Mouse (Mus musculus) stomach, embryonic 14.5 days (tissue): ENCODE measurements around the gene Gcfc2. TPM values are rescaled to one million over a fixed set of nuclear protein-coding genes. Genes with fewer than 3 reads are reported as not detected.
A peak's percentile ranks its signal among the peaks of the same experiment; 100 is the strongest.

Experiments
- ATAC-seq: fragments of 200-750 bp; cut with Nextera tagmentation; 2 replicates; pipeline ENCODE4 v1.8.0; 2017; ENCODE audit warnings: low read depth, moderate TSS enrichment; ENCODE audit not compliant: insufficient number of reproducible peaks, insufficient read depth, low FRiP score
- H3K27ac ChIP-seq: fragments of 300-500 bp; sonication (generic); 2 replicates; pipeline ENCODE4 v1.5.1; 2014; ENCODE audit warnings: mild to moderate bottlenecking, low read length, moderate library complexity, mixed read lengths
- H3K27me3 ChIP-seq: fragments of 300-500 bp; sonication (generic); 2 replicates; pipeline ENCODE4 v1.6.1; 2014; ENCODE audit warnings: low read length, control low read depth, mixed read lengths; ENCODE audit not compliant: control insufficient read depth, insufficient read depth
- H3K36me3 ChIP-seq: fragments of 300-500 bp; sonication (generic); 2 replicates; pipeline ENCODE4 v1.6.1; 2014; ENCODE audit warnings: mild to moderate bottlenecking, control low read depth, low read length, moderate library complexity, mixed read lengths; ENCODE audit not compliant: control insufficient read depth, insufficient read depth
- H3K4me1 ChIP-seq: fragments of 300-500 bp; sonication (generic); 2 replicates; pipeline ENCODE4 v1.6.1; 2014; ENCODE audit warnings: low read length, control low read depth, mixed read lengths; ENCODE audit not compliant: control insufficient read depth, insufficient read depth
- H3K4me2 ChIP-seq: fragments of 300-500 bp; sonication (generic); replicated peaks from 2 replicates; pipeline ENCODE4 v1.6.1; 2014; ENCODE audit warnings: low read depth, low read length, control low read depth
- H3K4me3 ChIP-seq: fragments of 300-500 bp; sonication (generic); 2 replicates; pipeline ENCODE4 v1.5.1; 2014; ENCODE audit warnings: low read depth, low read length, control low read depth
- H3K9ac ChIP-seq: fragments of 300-500 bp; sonication (generic); replicated peaks from 2 replicates; pipeline ENCODE4 v1.6.1; 2014; ENCODE audit warnings: low read depth, mild to moderate bottlenecking, control low read depth, low read length, moderate library complexity, mixed read lengths
- H3K9me3 ChIP-seq: fragments of 300-500 bp; sonication (generic); 2 replicates; pipeline ENCODE4 v1.6.1; 2016; ENCODE audit warnings: low read depth, low read length, control low read depth; ENCODE audit not compliant: control insufficient read depth
- WGBS: fragments of 180-500 bp; shearing (Covaris S2); extraction: QIAGEN DNeasy Blood & Tissue Kit; methylation state at CpG from one replicate; pipeline ENCODE4 v1.1.7; 2014; 5-methylcytosine and 5-hydroxymethylcytosine counted together
- microRNA counts: library from miRNA; unstranded; fragments of <30 nt; microRNA quantifications from one replicate; lab custom pipeline; 2016
- microRNA-seq: library from miRNA; unstranded; fragments of <30 nt; microRNA quantifications from one replicate; pipeline ENCODE4, GENCODE M21; 2016
- polyA plus RNA-seq: library from polyadenylated mRNA; unstranded; fragments of >200 nt; fragmentation: Nextera tagmentation; extraction: Ambion mirVana; gene quantifications from 2 replicates; pipeline ENCODE4 v1.2.1, GENCODE M21; 2014

Gcfc2 gene
- polyA plus RNA-seq, 1 experiment from 2014 or later, result 17.1 TPM

DNA sequence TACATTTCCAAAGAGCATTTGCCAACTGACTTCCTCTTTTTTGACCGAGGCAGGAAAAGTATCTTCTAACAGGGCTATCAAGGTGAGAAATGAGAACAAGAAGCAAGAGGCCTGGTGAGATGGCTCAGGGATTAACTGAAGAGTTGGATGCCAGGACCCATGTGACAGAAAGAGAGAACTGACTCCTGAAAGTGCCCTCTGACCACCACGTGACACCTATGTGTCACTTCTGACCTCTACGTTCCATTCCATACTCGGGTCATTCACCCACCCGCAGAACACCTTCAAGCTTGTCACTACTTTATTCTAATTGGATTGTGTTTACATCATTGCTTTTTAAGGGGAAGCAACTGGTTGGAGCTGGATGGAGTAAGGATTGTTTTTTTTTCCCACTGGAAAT, 63.1 kb downstream of the Gcfc2 start:
- Histone ChIP-seq H3K27ac (no peak overlapping the region), H3K9me3 (no peaks in the 10 kb centered on the region), H3K27me3 (no peaks in the 10 kb centered on the region), H3K36me3 (no peaks in the 10 kb centered on the region), H3K9ac (no peak overlapping the region), H3K4me2 (no peak overlapping the region), H3K4me3 (no peak overlapping the region), H3K4me1 (peaks cover 4% of the 10 kb centered on the region; the same call in 1 of the 2 replicates)
- no peak for ATAC-seq
- 43% methylated on average over 5 of the region's 5 CpGs for WGBS

DNA sequence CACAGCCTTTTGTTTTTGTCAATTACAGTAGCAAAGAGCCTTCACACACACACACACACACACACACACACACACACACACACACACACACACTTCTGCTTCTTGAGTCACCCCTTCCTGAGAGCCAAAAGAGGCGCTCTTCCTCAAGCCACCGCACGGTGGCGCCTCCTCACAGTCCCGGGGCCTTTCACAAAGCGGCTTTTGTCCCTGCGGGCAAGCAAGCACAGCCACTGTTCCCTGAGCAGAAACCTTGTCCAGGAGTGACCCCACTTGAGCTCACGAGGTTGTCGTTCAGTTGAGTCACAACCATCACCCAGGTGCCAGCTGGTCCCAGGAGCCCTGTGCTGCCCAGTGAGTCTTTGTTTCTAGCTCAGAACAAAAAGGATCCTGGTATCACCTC, 63.5 kb downstream of the Gcfc2 start:
- H3K4me3 ChIP-seq, result no peak overlapping the region

DNA sequence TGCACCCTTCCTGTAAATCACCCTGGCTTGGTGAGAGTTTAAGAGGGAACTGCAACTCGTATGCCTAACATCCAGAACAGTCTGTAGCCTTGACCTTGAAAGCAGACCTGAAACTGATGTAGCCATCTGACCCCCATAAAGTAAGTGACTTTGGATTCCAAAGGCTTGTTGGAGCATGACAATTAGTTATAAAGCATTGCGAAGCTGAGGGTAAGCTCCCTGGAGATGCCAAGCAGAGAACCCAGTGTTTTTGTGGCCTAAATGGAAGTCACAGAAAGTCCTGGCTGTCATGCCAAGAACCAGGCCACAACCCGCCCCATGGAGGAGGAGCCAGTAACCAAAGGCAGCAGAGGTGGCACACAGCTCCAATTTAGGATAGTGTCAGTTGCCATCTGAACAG, 64.1 kb downstream of the Gcfc2 start:
- no peak overlapping the region for H3K4me2 ChIP-seq
- ATAC-seq, result no peak
- H3K27ac ChIP-seq, result no peak overlapping the region
- H3K9ac ChIP-seq, result no peak overlapping the region
- H3K27me3 ChIP-seq, result no peaks in the 10 kb centered on the region
- H3K4me3 ChIP-seq, result no peak overlapping the region
- H3K4me1 ChIP-seq, result peaks cover 4% of the 10 kb centered on the region; the same call in 1 of the 2 replicates
- H3K36me3 ChIP-seq, result no peaks in the 10 kb centered on the region
- WGBS, result 72% methylated on average over 3 of the region's 3 CpGs
- no peaks in the 10 kb centered on the region for H3K9me3 ChIP-seq

More for the DNA sequence above, 63.5 kb downstream of the Gcfc2 start:
- H3K4me1 ChIP-seq, result peaks cover 4% of the 10 kb centered on the region; the same call in 1 of the 2 replicates
- H3K9ac ChIP-seq, result no peak overlapping the region
- ATAC-seq, result peak; percentile 78; the same call in 1 of the 2 replicates
- no peak overlapping the region for H3K4me2 ChIP-seq
- H3K27me3 ChIP-seq, result no peaks in the 10 kb centered on the region
- 3% methylated on average over 9 of the region's 9 CpGs for WGBS
- H3K36me3 ChIP-seq, result no peaks in the 10 kb centered on the region
- H3K9me3 ChIP-seq, result no peaks in the 10 kb centered on the region
- no peak overlapping the region for H3K27ac ChIP-seq

DNA sequence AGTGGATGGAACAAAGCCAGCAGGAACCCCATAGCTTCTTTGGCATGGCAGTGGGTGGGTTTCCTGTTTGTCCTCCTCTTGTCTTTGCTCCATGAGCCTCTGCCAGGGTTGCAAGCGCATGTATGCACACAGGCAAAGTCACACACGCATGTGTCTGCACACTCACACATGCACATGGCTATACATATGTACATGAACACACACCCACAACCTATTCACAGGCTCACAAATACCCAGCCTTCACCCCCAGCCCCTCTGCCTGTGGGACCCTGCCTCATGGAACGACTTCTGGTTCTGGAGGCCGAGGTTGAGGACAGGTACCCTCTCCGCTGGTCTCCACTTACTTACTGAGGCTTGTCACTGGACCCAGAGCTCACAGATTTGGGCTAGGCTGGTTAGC, 64.9 kb downstream of the Gcfc2 start:
- Histone ChIP-seq H3K27me3 (no peaks in the 10 kb centered on the region), H3K4me1 (peaks cover 4% of the 10 kb centered on the region; the same call in 1 of the 2 replicates)

DNA sequence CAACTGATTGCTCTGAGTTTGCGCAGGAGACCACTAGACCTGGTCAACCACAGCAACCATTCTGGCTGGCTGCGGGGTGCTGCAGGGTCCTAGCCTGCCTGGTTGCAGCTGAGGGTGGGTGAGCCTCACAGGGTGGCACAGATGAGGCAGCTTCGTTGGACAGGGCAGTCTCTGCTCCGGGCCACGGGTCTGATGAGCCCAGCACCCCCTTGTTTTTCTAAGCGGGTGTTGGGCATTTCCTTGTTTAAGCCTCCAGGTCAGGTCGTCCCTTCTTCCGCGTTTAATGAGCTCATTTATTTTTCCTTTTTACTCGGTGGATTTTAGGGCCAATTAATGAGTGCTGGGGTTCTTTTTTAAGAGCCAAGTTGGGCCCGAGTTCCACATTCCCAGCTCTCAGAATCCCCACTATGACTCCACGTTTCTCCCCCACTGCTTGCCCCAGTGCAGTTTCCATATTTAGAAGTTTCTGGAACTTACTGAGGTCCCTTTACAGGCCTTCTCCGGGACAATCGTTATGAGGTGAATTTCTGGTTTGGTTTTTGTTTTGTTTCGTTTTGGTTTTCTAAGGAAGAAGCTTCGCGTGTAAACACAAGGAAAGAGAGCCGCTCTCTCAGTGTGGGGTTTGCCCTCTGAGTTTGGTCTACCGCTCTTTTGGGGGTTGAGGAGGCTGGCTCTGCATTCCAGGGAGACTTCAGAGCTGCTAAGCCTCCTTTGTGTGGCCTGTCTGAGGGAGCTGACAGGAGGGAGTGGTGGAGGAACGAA, 66.8 kb downstream of the Gcfc2 start:
- Histone ChIP-seq H3K4me3 (no peak overlapping the region), H3K9me3 (no peaks in the 10 kb centered on the region), H3K9ac (no peak overlapping the region), H3K27me3 (no peaks in the 10 kb centered on the region), H3K4me1 (peaks cover 4% of the 10 kb centered on the region; the same call in 1 of the 2 replicates), H3K36me3 (no peaks in the 10 kb centered on the region), H3K4me2 (no peak overlapping the region), H3K27ac (no peak overlapping the region)
- ATAC-seq, result no peak
- WGBS, result 49% methylated on average over 20 of the region's 20 CpGs

More for the DNA sequence above, 64.9 kb downstream of the Gcfc2 start:
- Histone ChIP-seq H3K4me3 (no peak overlapping the region), H3K4me2 (no peak overlapping the region), H3K27ac (no peak overlapping the region), H3K9me3 (no peaks in the 10 kb centered on the region), H3K36me3 (no peaks in the 10 kb centered on the region), H3K9ac (no peak overlapping the region)
- WGBS, result 92% methylated on average over 5 of the region's 5 CpGs
- ATAC-seq, result no peak

MicroRNAs encoded within 50 kb of the gene (microRNA counts, 519-probe panel; counts per million panel counts)
- microRNA mmu-miR-468 (lab: Ali Mortazavi, UCI), result 3,040 counts per million, percentile 54 among the panel's probes with 10 or more counts

Small RNA genes lying within 50 kb of the gene (microRNA-seq; reads per million reads assigned to microRNA genes)
- gene Mir468 (not detected), gene Mir7232 (not detected)

Other genes starting within 250 kb of the Gcfc2 start
- 48.6 and 53.1 TPM in 2 replicates for gene Mrpl19, start 42.3 kb downstream of the Gcfc2 start, polyA plus RNA-seq
- gene Eva1a, start 117.4 kb downstream of the Gcfc2 start, polyA plus RNA-seq, result 25.2 and 26.1 TPM in 2 replicates